Mouse (Mus musculus): Measurements from ENCODE around the gene Atp6v1c2.

Gene Atp6v1c2

DNA sequence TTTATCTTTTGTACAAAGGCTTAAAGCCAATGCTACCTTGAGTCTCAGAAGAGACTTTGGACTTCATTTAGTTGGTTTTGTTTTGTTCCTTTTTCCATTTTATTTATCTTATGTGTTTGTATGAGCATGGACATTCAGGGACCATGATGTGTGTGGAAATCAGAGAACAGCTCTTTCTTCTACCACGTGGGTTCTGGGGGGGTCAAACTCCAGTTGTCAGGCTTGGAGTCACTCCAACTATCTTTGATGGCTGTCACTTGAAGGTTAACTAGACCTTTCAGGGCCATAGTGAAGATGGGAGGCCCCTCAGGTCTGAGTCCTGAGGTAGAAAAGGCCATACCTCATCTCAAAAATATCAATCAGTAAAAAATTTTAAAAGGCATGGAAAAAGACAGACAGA is 4.3 kb upstream of the Atp6v1c2 start:
- DNase-seq (ENCODE audit: low spot score), result no peak

DNA sequence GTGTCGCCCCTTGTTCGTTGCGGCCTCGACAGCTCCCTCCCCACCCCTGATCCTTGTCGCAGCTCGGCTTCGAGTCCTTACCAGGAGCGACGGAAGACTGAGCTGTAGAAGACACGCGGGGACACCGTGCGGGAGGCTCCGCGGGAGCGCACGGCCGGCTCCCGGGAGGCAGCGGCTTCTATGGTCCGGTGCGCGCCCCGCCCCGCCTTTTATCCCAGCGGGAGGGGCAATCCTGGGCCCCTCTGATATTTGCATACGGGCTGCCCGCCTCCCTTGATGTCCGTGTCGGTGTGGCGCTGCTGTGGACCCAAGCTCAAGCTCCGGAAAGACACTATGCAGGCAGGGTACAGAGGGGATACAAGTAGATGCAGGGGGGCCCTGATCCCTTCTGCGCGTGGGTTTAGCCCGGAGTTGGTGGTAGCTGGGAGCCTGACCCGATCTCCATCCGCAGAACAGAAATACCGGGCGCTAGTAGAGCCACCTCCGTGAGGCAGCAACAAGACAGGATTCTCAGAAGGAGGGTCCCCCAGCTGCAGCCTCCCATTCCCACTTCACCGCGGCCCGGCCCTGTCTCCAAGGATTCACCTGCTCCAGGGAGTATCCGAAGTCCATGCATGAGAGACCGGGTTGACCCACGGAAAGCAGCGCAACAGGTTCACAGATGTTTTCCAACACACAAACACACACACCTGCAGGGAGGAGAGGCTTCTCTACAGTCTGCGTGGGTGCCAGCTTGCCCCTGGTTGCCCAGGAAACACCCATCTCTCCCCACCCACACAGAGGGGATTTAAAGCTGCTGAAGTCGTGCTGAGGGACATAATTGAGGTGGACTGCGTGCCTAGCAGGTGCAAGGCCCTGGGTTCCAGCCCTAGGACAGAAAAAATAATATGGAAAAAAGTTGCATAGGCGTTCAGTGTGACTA is 4.3 kb downstream of the Atp6v1c2 start:
- no peak for DNase-seq (ENCODE audit: low spot score)

- no peak for DNase-seq (ENCODE audit: low spot score)
These were observed 10.7 kb downstream of the Atp6v1c2 start for GRCm38 (mm10) chr12:17318453-17318852.

DNA sequence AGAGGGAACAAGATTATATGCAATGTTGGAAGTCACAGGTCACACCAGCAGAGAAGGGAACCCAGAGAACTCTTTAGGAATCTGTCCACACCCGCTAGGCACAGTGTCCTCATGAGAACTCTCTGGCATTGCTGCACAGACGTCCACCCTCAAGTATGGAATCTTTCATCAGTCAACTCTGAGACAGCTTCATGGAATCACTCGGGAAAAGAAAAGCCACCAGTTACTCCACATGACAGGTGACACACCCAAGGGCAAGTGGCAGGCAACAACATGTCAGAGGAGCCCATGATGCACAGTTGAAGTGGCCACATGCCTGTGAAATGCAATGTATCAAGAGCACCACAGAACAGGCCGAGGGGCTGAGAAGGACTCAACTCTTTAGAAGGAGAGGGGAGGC is 11.2 kb downstream of the Atp6v1c2 start:
- no peak for DNase-seq (ENCODE audit: low spot score)

GRCm38 (mm10) chr12:17316096-17316495 is 13.1 kb downstream of the Atp6v1c2 start:
- no peak for DNase-seq (ENCODE audit: low spot score)

GRCm38 (mm10) chr12:17310852-17311839 is 18.0 kb downstream of the Atp6v1c2 start:
- no peak for DNase-seq (ENCODE audit: low spot score)

GRCm38 (mm10) chr12:17308246-17308645 is 20.9 kb downstream of the Atp6v1c2 start:
- DNase-seq (ENCODE audit: low spot score), result no peak

- no peak for DNase-seq (ENCODE audit: low spot score)
These were observed 23.7 kb downstream of the Atp6v1c2 start for GRCm38 (mm10) chr12:17305445-17305844.

DNA sequence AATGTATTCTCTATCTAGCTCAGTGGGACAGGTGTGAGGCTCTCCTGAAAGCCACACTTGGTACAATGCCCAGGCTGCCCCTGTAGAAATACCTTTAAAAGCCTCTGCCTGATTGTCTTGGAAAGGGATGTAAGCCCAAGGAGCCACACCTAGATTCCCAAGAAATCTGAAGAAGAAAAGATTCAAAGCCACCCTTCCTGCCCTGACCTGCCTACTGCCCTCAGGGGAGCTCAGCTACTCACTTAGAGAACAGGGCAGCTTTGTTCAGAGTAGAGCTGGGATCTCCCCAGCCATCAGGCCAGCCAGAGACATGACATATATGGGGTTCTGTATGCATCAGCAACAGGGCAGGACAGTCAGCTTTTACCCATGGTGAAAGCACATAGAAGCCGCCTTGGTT is 29.3 kb downstream of the Atp6v1c2 start:
- DNase-seq (ENCODE audit: low spot score), result no peak

GRCm38 (mm10) chr12:17296899-17297298 is 32.3 kb downstream of the Atp6v1c2 start:
- no peak for DNase-seq (ENCODE audit: low spot score)

- DNase-seq (ENCODE audit: low spot score), result no peak
These were observed 38.6 kb downstream of the Atp6v1c2 start for GRCm38 (mm10) chr12:17290569-17290968.

GRCm38 (mm10) chr12:17289913-17290312 is 39.2 kb downstream of the Atp6v1c2 start:
- DNase-seq (ENCODE audit: low spot score), result no peak

DNA sequence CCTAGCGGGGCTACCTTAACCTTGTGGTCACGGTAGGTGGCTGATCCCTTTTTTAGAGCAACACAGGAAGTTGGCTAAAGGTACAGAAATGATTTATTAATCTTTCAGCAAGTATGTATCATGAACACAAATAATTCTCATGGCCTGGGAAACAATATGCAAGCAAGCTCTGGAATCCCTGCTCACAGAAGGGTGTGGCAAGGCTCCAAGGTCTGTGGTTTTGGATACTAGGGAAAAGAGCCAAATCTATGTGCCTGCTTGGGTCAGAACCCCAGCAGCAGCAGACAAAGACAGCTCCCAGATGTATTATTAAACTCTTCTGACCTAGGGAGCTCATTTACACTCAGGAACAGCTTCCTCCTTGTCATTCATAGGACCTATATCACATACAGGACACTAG is 40.1 kb downstream of the Atp6v1c2 start:
- no peak for DNase-seq (ENCODE audit: low spot score)

GRCm38 (mm10) chr12:17288496-17288895 is 40.7 kb downstream of the Atp6v1c2 start:
- no peak for DNase-seq (ENCODE audit: low spot score)

DNA sequence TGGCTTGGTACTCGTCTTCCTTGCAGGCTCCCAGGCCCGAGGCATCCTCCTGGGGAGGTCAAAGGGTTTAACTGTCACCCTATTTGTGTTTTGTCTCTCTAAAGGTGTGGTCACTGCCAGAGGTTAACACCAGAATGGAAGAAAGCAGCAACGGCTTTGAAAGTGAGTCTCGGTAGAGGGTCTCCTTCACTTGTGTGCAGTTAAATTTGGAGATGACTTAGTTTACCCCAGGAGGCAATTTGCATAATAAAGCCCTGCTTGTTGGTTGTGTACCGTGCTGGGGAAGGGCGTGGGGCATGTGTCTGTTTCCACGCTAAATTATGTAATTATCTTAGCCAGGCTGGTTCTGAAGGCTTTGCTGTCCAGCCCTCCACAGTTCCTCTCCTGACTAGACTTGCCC is 55.3 kb downstream of the Atp6v1c2 start:
- DNase-seq (ENCODE audit: low spot score), result no peak

DNA sequence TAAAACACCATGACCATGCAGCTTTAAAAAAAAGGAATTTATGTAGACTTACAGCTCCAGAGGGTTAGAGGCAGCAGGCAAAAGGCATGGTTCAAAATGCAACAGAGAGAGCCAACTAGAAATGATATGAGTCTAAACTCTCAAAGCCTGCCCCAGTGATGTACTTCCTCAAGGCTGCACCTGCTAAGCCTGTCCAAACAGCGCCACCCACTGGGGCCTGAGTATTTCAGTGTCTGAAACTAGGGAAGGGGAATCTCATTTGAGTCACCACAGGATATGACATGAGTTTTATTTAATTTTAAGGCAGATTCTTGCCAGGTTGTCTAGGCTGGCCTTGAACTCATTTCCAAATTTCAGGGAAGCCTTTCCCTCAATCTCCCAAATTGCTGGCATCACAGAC is 57.9 kb downstream of the Atp6v1c2 start:
- DNase-seq (ENCODE audit: low spot score), result no peak

GRCm38 (mm10) chr12:17267316-17267715 is 61.8 kb downstream of the Atp6v1c2 start:
- DNase-seq (ENCODE audit: low spot score), result no peak

GRCm38 (mm10) chr12:17266673-17266990 is 62.5 kb downstream of the Atp6v1c2 start:
- DNase-seq (ENCODE audit: low spot score), result no peak

GRCm38 (mm10) chr12:17265971-17266672 is 63.0 kb downstream of the Atp6v1c2 start, which contains the start of gene Pdia6:
Gene Pdia6, plus strand, starts transcription at chr12:17266545.
- DNase-seq (ENCODE audit: low spot score), result peak; percentile 88

DNA sequence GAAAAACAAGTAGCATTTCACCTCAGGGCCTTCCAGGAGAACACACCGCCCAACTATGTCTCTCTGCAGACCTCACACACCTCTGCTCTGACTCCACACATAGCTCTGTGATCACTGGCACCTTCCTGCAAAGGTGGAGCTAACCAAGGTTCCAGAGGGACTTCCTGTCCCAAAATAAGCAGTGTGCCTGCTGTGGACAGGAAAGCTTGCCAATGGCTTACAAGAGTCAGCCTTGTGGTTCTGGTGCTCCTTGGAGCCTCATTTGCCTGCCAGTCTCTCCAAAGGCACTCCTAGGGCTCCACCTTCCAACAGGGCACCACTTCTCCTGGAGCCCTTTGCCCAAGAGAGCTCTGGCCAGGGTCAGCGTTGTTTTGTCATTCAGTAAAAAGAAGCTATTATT is 64.3 kb downstream of the Atp6v1c2 start:
- DNase-seq (ENCODE audit: low spot score), result no peak

DNA sequence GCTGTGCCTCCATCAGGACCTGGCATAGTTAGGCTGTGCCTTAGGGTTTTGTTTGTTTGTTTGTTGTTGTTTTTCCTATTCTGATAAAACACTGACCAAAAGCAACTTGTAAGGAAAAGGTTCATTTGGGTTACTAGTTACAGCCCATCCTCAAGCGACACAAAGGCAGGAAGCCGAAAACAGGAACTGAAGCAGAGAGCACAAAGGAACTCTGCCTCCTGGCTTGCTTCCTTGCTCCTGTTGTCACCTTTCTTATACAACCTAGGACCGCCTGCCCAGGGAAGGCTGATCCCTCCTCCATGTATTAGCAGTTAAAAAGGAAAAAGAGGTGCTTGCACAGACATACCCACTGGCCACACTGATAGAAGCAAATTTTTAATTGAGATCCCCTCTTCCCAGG is 65.3 kb downstream of the Atp6v1c2 start:
- DNase-seq (ENCODE audit: low spot score), result no peak

DNA sequence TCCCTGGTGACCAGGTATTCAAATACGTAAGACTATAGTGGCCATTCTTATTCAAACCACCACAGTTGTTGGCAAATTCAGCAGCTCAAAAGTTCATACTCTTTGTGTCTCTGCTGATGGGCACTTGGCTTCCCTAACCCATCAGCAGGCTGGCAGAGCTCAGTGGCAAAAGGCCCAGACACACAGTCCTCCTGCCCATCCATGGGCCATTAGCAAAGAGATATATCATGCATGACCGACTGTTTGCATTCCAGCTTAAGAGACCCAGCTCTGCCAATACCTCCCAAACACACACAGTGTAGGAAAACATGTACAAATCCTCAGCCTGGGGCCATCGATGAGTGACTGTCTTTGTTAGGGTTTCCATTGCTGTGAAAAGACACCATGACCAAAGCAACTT is 68.2 kb downstream of the Atp6v1c2 start:
- no peak for DNase-seq (ENCODE audit: low spot score)

Data from ovary, postnatal 14 days (tissue).